Comparison of ENCODE assay signal across 20 mouse cellular contexts in the genomic region with DNA sequence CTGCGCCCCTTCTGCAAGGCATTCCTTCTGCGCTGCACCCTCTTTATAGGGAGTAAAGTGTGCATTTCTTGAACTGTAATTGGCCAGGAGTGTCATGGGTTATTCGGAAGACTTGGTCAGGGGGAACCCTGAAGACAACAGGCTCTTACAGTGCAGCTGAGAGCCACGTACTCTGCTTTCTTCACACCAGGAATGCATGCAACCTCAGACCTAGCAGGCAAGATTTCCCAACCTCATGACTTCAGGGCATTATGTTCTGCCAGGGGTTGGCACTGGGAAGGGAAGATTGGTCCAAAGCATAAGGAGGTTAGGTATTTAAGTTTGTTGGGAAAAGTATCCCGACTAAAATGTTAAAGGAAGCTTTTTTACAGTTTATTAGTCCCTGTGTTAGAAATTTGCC.
DNase-seq lines count a peak whose midpoint lies in the region; ATAC-seq and TF ChIP-seq lines count a peak whose summit lies in the region.
"Had no signal": no experiment of that assay in that cellular context is flagged by ENCODE, and none has a peak within 500 bp of the region (broad histone marks: within the 10 kb centered on the region; RNA-seq: fewer than 3 reads in every experiment).

No protein-coding gene starts in this region.

- WGBS in macrophage (ENCODE audit: missing documents), result 88% methylated on average over 5 of the region's 5 CpGs
- WGBS in hindbrain, embryonic 16.5 days, result 90% methylated on average over 5 of the region's 5 CpGs

- no peaks in the 10 kb centered on the region for H3K27me3 ChIP-seq in hindbrain, embryonic 16.5 days (replicated peaks; ENCODE audit: control insufficient read depth, insufficient read depth, low read length)
- H3K27me3 ChIP-seq: forebrain, embryonic 12.5 days; hindbrain, embryonic 15.5 days; intestine, embryonic 15.5 days; midbrain, embryonic 12.5 days; stomach, embryonic 15.5 days had no signal

- peaks cover 29% of the 10 kb centered on the region for H3K4me1 ChIP-seq in bone marrow macrophage, adult 2 months (ENCODE audit: control insufficient read depth, insufficient read depth, low read length)
- H3K4me1 ChIP-seq in hindbrain, embryonic 16.5 days (ENCODE audit: control insufficient read depth, insufficient read depth, low read depth, low read length), result no peaks in the 10 kb centered on the region
- H3K4me1 ChIP-seq: forebrain, embryonic 12.5 days; hindbrain, embryonic 15.5 days; intestine, embryonic 15.5 days; midbrain, embryonic 12.5 days; stomach, embryonic 15.5 days had no signal

- H3K79me2 ChIP-seq in macrophage (ENCODE audit: inconsistent target), result no peaks in the 10 kb centered on the region

- peak overlapping the region; percentile 95 for H3K27ac ChIP-seq in bone marrow macrophage, adult 2 months (ENCODE audit: insufficient read depth, low read depth, low read length)
- H3K27ac ChIP-seq in macrophage, result peak overlapping the region; percentile 89
- no peak overlapping the region for H3K27ac ChIP-seq in hindbrain, embryonic 16.5 days (ENCODE audit: low read depth, low read length)
- H3K27ac ChIP-seq: forebrain, embryonic 12.5 days; heart, embryonic 10.5 days; hindbrain, embryonic 15.5 days; intestine, embryonic 15.5 days; midbrain, embryonic 12.5 days; stomach, embryonic 15.5 days had no signal

- no peaks in the 10 kb centered on the region for H3K36me3 ChIP-seq in macrophage (ENCODE audit: inconsistent target)
- no peaks in the 10 kb centered on the region for H3K36me3 ChIP-seq in hindbrain, embryonic 16.5 days (ENCODE audit: control insufficient read depth, insufficient read depth, low read length)
- H3K36me3 ChIP-seq: forebrain, embryonic 12.5 days; heart, embryonic 10.5 days; hindbrain, embryonic 15.5 days; intestine, embryonic 15.5 days; midbrain, embryonic 12.5 days; stomach, embryonic 15.5 days had no signal

- DNase-seq in adrenal gland, postnatal 14 days, result peak; percentile 56
- no peak for DNase-seq in adrenal gland, postnatal 25 days
- peak; percentile 39 for DNase-seq in 3T3-L1 (ENCODE audit: low read depth, low spot score)
- DNase-seq in right cerebral cortex, postnatal 36 days (ENCODE audit: low spot score in 2 of 2), result no peak
- DNase-seq in cerebellum, postnatal 14 days, result no peak
- DNase-seq: B cell, adult 2 months; cerebellum, adult 2 months; gastrocnemius, postnatal 36 days; layer of hippocampus, postnatal 36 days; right cerebral cortex, postnatal 25 days; thymus, postnatal 25 days had no signal

- no peak for ATAC-seq in hindbrain, embryonic 16.5 days
- ATAC-seq: intestine, embryonic 15.5 days had no signal

- no peak for TF ChIP-seq CTCF in bone marrow macrophage, adult 2 months (IDR thresholded peaks at IDR 0.05; ENCODE audit: low read depth, low read length)

- H3K4me2 ChIP-seq in hindbrain, embryonic 16.5 days (ENCODE audit: low read length), result no peak overlapping the region
- H3K4me2 ChIP-seq: forebrain, embryonic 12.5 days; hindbrain, embryonic 15.5 days; intestine, embryonic 15.5 days; midbrain, embryonic 12.5 days; stomach, embryonic 15.5 days had no signal

- no peak overlapping the region for H3K9ac ChIP-seq in hindbrain, embryonic 16.5 days (ENCODE audit: low read depth, low read length)
- H3K9ac ChIP-seq: forebrain, embryonic 12.5 days; hindbrain, embryonic 15.5 days; intestine, embryonic 15.5 days; midbrain, embryonic 12.5 days; stomach, embryonic 15.5 days had no signal

- TF ChIP-seq POLR2A in bone marrow macrophage, adult 2 months (IDR thresholded peaks at IDR 0.05; ENCODE audit: borderline replicate concordance, low read depth, low read length), result no peak

- peak overlapping the region; percentile 50 for H3K4me3 ChIP-seq in bone marrow macrophage, adult 2 months (ENCODE audit: insufficient read depth, low read length)
- H3K4me3 ChIP-seq in macrophage (ENCODE audit: inconsistent target), result no peak overlapping the region
- no peak overlapping the region for H3K4me3 ChIP-seq in hindbrain, embryonic 16.5 days (ENCODE audit: low read length)
- H3K4me3 ChIP-seq: forebrain, embryonic 12.5 days; heart, embryonic 10.5 days; hindbrain, embryonic 15.5 days; intestine, embryonic 15.5 days; midbrain, embryonic 12.5 days; stomach, embryonic 15.5 days had no signal

- H3K9me3 ChIP-seq in hindbrain, embryonic 16.5 days (ENCODE audit: control insufficient read depth, low read length), result no peaks in the 10 kb centered on the region
- H3K9me3 ChIP-seq: forebrain, embryonic 12.5 days; heart, embryonic 10.5 days; hindbrain, embryonic 15.5 days; intestine, embryonic 15.5 days; midbrain, embryonic 12.5 days; stomach, embryonic 15.5 days had no signal

Comparison
In these comparisons a context has a peak if more than half of its experiments do, and no peak if none do; other contexts are left out.
1. DNase-seq: peak in adrenal gland, postnatal 14 days (single experiment) and 3T3-L1 (single experiment); none in adrenal gland, postnatal 25 days (single experiment), right cerebral cortex, postnatal 36 days (0 of 2) and cerebellum, postnatal 14 days (0 of 2).